Comparison of ENCODE assay signal across 22 mouse cellular contexts in genomic region chr4:105907611-105908010, GRCm38 (mm10).
DNase-seq lines count a peak whose midpoint lies in the region; TF ChIP-seq lines count a peak whose summit lies in the region.
"Had no signal": no experiment of that assay in that cellular context is flagged by ENCODE, and none has a peak within 500 bp of the region (broad histone marks: within the 10 kb centered on the region; RNA-seq: fewer than 3 reads in every experiment).

No protein-coding gene starts in this region.

- no peak overlapping the region for H3K27ac ChIP-seq in kidney, adult 2 months (ENCODE audit: insufficient read depth, low read depth, low read length)
- H3K27ac ChIP-seq: embryonic facial prominence, embryonic 12.5 days; forebrain, embryonic 12.5 days; hindbrain, postnatal 0 days; kidney, embryonic 15.5 days; liver, embryonic 14.5 days; macrophage; neural tube, embryonic 13.5 days had no signal

- 92% methylated on average over 7 of the region's 7 CpGs for WGBS in kidney, adult 2 months

- DNase-seq in adrenal gland, adult 2 months = peak; percentile 41
- no peak for DNase-seq in adrenal gland, postnatal 4 days (ENCODE audit: low spot score in 2 of 2)
- peak; percentile 10 for DNase-seq in heart, adult 8-10 months (ENCODE audit: low spot score)
- no peak for DNase-seq in heart, postnatal 25 days (ENCODE audit: low spot score)
- DNase-seq in R1 (ENCODE audit: low read depth, low spot score) = peak; percentile 13
- DNase-seq in lung, postnatal 10 days = peak; percentile 28
- DNase-seq in layer of hippocampus, adult 18-20 months (ENCODE audit: low spot score in 2 of 2) = no peak
- no peak for DNase-seq in kidney, adult 2 months
- DNase-seq: cerebellum, adult 9-11 months; kidney, postnatal 36 days; layer of hippocampus, adult 9-11 months; thymus, adult 18-20 months; thymus, postnatal 36 days had no signal

- intact Hi-C loops in heart, postnatal 25 days (cut with DNase I) = no loop called here

- TF ChIP-seq POLR2A in kidney, adult 2 months (IDR thresholded peaks at IDR 0.05; ENCODE audit: low read depth, low read length) = no peak

- no peaks in the 10 kb centered on the region for H3K4me1 ChIP-seq in kidney, adult 2 months (ENCODE audit: control insufficient read depth, insufficient read depth, low read length)
- H3K4me1 ChIP-seq: forebrain, embryonic 12.5 days; neural tube, embryonic 13.5 days had no signal

- H3K27me3 ChIP-seq in kidney, adult 2 months (replicated peaks; ENCODE audit: control insufficient read depth, insufficient read depth, low read length) = no peaks in the 10 kb centered on the region
- H3K27me3 ChIP-seq: embryonic facial prominence, embryonic 12.5 days; forebrain, embryonic 12.5 days; kidney, embryonic 15.5 days; neural tube, embryonic 13.5 days had no signal

- no peaks in the 10 kb centered on the region for H3K36me3 ChIP-seq in kidney, adult 2 months (ENCODE audit: control insufficient read depth, insufficient read depth, low read length)
- H3K36me3 ChIP-seq: embryonic facial prominence, embryonic 12.5 days; forebrain, embryonic 12.5 days; kidney, embryonic 15.5 days; neural tube, embryonic 13.5 days had no signal

- H3K4me3 ChIP-seq in kidney, adult 2 months (ENCODE audit: insufficient read depth, low read depth, low read length) = no peak overlapping the region
- H3K4me3 ChIP-seq: embryonic facial prominence, embryonic 12.5 days; erythroblast, embryonic 14.5 days; forebrain, embryonic 12.5 days; kidney, embryonic 15.5 days; myocyte; neural tube, embryonic 13.5 days had no signal

- TF ChIP-seq CTCF in kidney, adult 2 months (conservative IDR thresholded peaks at IDR 0.05; ENCODE audit: insufficient read depth, insufficient read length, low read depth, low read length) = no peak

Comparison
In these comparisons a context has a peak if more than half of its experiments do, and no peak if none do; other contexts are left out.
1. DNase-seq: peak in adrenal gland, adult 2 months (single experiment), heart, adult 8-10 months (single experiment), R1 (single experiment) and lung, postnatal 10 days (single experiment); none in adrenal gland, postnatal 4 days (0 of 2), heart, postnatal 25 days (single experiment), layer of hippocampus, adult 18-20 months (0 of 2) and kidney, adult 2 months (single experiment).